Mouse (Mus musculus) kidney, adult 9 months (tissue): ENCODE results near the gene Ddit4.
"Not testable (repeated sequence)": the region's sequence is repeated elsewhere in the genome, so short reads cannot be mapped to it uniquely, and the experiment has no call there.

Source experiments
- DNase-seq: peaks from one replicate; pipeline ENCODE4 v3.0.0; 2022

Gene Ddit4

DNA sequence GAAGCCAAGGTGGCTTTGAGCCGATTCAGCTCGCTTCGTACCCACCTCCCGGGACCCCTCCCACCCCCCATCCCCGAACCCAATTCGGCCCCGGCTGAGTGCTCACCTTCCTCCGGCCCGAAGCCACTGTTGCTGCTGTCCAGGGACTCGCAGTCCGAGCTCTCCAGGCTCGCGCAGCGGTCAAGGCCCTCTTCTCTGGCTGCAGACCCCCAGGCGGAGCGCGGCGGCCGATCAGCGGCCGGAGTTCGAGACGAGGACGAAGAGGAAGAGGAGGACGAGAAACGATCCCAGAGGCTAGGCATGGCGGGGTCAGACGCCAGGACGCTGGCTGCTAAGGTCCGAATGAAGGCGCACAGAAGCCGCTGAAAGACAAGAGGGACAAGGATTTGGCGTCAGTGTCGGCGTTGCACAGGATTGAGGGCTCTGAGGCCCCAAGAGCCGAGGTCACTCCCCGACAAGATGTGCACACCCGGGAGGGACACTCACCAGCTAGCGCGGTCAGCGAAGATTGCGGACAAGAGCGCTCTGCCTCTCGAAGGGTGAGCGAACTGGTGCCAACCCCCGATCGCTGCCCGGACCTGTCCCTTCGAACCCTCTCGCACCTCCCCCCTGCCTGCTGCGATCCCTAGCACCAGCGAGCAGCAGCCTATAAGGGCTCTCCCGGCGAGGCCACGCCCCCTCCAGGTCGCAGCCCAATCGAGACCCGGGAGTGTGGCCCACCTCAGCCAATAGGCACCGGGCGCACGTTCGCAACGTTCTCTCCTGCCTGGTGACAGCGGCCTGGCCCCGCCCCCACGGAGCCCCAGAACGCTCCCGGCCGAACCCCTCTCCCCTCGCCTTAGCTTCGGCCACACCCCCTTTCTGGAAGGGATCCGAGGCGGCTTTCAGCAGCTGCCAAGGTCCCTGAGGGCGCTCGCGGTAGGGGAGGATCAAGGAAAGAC is at the start of gene Ddit4:
Gene Ddit4 (minus strand): TSS at position 624 of the 941 bp plus-strand sequence.
- peak; percentile 100 for DNase-seq

- no peak for DNase-seq
Observed at GRCm38 (mm10) chr10:59999057-59999456, 47.4 kb upstream of the Ddit4 start.

- DNase-seq, result peak; percentile 83
Observed at GRCm38 (mm10) chr10:59997591-59997990, 46.0 kb upstream of the Ddit4 start.

GRCm38 (mm10) chr10:59995889-59996288 is 44.3 kb upstream of the Ddit4 start:
- DNase-seq, result no peak

DNA sequence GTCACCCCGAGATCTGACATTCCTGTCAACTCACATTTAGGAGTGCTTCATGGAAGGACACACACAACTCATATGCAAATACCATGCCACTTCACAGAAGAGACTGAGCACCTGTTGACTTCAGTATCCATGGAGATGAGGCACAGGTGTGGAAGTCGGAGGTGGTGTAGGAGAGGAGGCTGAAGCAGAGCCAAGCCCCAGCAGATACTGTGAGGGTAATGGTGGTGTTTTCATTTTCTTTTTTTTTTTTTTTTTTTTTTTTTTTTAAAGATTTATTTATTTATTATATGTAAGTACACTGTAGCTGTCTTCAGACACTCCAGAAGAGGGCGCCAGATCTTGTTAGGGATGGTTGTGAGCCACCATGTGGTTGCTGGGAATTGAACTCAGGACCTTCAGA is 42.2 kb upstream of the Ddit4 start:
- DNase-seq, result not testable (repeated sequence)

- DNase-seq, result no peak
Observed at GRCm38 (mm10) chr10:59992024-59992423, 40.4 kb upstream of the Ddit4 start.

DNA sequence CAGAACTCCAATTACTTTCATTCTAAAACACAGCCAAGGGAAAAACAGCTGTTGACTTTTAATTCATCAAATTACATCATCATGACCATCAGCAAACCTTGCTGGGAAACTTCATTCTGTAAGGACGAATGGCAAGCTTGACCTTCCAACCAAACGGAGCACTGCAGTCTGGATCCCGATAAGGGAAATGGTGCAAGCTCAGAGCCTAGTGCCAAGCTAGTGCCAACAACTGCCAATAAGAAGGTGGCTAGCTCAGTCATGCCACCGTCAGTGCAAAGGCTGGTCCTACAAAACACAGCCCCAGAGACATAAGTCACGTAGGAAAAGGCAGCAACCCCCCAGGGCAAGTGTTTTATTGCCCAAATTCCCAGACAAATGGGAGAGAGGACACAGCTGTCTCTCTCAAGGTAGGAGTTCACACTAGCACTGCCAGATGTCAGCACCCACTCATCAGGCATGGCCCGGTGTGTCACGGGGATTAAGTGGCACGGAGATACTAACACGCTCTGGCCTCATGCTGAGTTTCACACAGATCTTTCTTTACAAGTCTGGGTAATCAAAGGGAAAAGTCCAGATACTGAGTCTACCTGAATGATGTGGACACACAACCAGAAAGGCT is 39.7 kb upstream of the Ddit4 start:
- no peak for DNase-seq

DNA sequence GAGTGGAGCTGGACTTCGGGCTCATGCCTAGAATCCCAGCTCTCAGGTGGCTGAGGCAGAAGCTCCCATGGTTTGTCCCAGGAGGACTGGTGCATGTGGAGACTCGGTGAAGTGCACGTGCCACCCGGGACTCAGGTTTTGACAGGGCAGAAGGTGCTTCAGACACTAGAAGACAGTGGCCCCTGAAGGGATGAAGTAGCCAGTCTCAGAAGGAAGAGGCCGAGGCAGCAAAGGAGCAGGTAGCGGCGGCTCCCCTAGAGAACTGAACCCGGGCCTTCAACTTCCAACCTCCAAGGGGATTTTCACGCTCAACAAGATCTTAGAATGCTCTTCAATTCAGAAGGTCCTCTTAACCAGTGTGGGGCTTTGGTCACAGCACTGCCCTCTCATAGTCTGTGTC is 38.8 kb upstream of the Ddit4 start:
- no peak for DNase-seq

GRCm38 (mm10) chr10:59988036-59988435 is 36.4 kb upstream of the Ddit4 start:
- no peak for DNase-seq

- no peak for DNase-seq
Observed at GRCm38 (mm10) chr10:59982379-59982873, 30.8 kb upstream of the Ddit4 start.

DNA sequence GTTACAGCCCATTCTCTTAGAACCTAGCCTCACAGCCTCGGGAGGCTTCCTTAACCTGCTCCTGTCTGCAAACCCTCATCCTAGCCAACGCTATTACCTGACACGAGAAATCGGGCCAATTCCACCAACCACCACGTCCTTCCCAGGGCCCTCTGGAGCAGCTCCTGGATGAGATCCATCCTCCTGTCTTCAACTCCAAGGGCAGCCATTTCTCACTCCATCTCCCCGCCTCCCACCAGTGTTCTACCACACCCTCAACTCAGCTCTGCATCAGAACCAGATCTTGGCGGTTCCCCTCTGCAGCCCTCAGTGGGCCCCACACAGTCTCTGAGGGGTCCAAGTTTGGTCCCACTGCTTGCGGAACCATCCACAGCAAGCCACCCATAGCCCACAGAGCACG is 30.2 kb upstream of the Ddit4 start:
- no peak for DNase-seq

DNA sequence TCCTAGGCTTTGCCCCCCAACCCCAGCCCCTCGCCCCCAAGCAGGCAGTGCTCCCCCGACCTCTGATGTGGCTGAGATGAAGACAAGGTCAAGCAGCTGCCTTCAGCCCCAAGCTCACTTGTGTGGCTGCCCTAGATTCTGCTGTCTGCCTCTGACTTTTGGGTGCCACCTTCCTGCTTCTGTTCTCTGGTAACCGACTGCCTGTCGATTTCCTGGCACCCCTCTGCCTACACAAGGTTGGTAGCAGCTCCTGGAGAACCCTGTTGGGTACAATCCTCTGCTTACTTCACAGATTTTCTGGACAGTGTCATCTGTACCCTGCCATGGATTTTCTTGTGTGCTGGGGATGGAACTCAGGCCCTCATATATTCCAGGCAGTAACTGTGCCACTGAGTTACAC is 29.7 kb upstream of the Ddit4 start:
- no peak for DNase-seq

DNA sequence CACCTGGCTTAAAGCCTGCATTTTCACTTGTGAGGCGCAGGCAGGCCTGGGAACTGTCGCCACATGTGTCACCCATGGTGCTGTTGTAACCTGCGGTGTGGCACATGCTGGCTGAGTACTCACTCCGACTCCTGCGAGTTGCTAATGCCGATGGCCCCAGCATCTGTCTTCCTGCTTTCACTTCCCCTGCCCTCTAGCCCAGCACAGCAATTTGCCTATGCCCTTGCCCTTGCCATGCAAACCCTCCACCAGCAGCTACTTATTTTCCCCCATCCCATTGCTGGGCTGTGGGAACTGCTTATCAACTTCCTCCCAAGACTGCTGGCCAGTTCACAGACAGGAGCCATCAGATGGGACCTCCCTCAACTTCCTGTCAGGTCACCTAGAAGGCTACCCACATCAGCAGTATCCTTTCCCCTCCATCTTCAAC is 29.2 kb upstream of the Ddit4 start:
- DNase-seq, result no peak

- peak; percentile 88 for DNase-seq
Observed at GRCm38 (mm10) chr10:59978873-59979743, 27.5 kb upstream of the Ddit4 start.

DNA sequence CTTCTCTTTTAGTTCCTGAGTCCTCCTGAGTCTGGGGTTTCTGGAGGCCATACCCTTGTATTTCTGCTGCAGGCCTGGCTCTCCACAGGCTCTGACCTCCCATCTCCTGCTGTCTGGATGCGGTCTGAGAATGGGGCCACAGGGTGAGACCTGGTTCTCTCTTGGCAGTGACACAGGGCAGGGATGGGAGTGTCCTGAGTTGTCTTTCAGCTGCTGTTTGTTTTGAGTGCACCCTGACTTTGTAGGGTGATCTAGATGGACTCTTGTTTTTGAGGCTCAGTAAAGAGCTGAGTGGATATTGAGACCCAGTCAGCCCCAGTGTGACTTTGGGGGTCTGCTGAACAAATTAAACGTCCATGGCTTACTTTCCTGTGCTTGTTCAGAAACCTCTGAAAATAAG is 26.8 kb upstream of the Ddit4 start:
- DNase-seq, result no peak

- DNase-seq, result no peak
Observed at GRCm38 (mm10) chr10:59977715-59978343, 26.2 kb upstream of the Ddit4 start.

GRCm38 (mm10) chr10:59977141-59977540 is 25.5 kb upstream of the Ddit4 start:
- no peak for DNase-seq

- no peak for DNase-seq
Observed at GRCm38 (mm10) chr10:59974786-59975185, 23.2 kb upstream of the Ddit4 start.

GRCm38 (mm10) chr10:59974191-59974664 is 22.6 kb upstream of the Ddit4 start:
- peak; percentile 87 for DNase-seq

DNA sequence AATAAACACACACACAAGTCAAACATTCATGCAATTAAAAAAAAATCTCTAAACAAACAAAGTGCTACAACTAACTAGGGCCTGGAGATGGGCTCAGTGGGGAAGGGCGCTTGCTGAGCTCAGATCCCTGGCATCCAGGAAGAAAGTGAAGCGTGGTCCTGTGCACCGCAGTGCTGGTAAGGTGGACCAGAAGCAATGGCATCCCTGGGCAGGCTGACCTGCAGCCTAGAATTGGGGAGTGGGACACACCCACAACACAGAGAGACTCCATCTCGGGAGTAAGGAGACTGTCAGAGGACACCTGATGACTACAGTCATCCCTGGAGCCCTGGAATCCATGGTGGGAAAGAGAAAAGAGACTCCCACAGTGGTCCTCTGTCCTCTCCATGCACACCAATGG is 21.8 kb upstream of the Ddit4 start:
- no peak for DNase-seq

GRCm38 (mm10) chr10:59972999-59973398 is 21.4 kb upstream of the Ddit4 start:
- peak; percentile 62 for DNase-seq

GRCm38 (mm10) chr10:59972534-59972933 is 20.9 kb upstream of the Ddit4 start:
- peak; percentile 83 for DNase-seq
